Mouse (Mus musculus) heart, adult 18-20 months (tissue): Measurements from ENCODE around the gene Pkd1l1. TPM values are rescaled to one million over a fixed set of nuclear protein-coding genes. Genes with fewer than 3 reads are reported as not detected.
A peak's percentile ranks its signal among the peaks of the same experiment; 100 is the strongest.

Experiments used
- DNase-seq, 2 experiments: peaks; one replicate each; pipeline ENCODE4 v3.0.0; 2021 to 2022; ENCODE audit warnings: mixed read lengths in 1 of 2
- total RNA-seq, 2 experiments: library from RNA; stranded (reverse); gene quantifications; 2 replicates each; pipeline ENCODE4 v1.2.3; 2021

The Pkd1l1 gene
- total RNA-seq, 2 experiments from 2014 or later = not detected

GRCm38 (mm10) chr11:8821403-8821802, 151.7 kb downstream of the Pkd1l1 start:
- no peak for DNase-seq

DNA sequence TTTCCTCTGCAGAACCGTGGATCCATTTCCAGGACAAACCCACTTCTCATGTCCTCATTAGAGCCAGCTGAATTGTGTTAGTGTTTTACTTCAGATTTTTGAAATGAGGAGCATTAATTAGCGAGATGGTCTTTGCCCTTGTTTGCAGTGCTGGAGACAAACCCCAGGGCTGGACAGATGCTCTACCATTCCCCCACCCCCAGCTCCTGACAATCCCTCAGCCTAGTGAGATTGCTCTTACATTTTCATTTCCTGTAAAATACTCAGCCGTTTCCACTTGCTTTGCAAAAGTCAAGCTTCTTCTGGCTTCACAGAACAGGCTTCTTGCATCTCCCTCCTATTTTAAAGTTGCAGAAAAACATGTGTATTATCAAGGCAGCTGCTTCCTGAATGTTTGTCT, 155.7 kb downstream of the Pkd1l1 start:
- DNase-seq = no peak

DNA sequence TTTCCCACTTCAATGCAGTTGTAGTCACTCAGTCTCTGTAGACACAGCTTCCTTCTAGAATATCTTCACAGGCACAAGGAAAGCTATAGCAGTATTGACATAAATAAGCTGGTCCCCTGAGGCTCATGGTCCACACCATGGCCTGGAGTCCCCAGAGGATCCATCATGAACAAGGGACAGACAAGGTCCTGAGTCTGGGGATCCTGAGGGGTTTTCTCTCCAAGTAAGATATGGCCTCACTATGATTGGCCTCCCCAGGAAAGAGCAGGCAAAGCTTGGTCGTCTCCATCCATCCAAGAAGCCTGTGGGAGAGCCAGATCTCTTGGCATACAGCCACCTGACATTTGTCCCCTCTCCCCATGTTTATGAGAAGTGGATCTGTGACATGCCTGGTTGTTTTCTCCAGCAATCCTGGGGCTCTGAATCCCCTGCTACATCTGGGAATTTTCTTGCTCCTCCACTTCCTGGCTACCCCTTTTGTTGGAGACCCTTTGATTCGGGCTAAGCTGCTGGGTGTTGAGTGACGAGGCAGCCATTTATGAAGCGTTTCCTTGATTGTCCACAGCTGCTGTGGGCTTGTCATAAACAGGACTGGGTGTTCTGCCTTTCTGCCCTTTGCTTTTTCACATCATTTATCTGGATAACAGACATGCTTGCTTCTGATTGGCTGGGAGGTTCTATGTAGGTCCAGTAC, 158.8 kb downstream of the Pkd1l1 start:
- DNase-seq = peak; percentile 13 to 19

DNA sequence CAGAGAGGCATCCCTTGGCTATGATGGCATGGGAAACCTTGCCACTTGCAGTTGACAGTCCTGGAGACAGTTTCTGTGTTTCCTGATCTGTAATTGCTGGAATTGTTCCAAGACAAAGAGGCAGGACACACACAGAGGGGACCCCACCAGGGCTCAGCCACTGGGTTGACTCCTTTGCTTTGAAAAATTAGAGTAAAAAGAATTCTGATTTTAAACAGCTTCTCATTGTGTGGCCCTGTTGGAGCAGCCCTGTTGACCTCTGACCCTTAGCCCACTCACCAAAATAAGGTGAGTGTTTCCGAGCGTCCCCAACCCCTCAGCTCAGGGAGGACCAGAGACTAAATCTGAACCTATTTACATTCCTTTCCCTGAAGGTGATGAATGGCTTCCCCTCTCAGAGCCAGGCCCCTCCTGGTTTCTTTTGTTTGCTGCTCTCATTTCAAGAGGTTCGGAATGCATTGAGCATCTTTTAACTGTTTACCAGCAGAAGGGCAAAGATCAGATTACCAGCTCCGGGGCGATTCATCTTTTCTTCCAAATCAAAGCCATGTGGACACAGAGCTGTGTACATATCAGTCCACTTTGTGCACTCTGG, 161.5 kb downstream of the Pkd1l1 start:
- DNase-seq = no peak

DNA sequence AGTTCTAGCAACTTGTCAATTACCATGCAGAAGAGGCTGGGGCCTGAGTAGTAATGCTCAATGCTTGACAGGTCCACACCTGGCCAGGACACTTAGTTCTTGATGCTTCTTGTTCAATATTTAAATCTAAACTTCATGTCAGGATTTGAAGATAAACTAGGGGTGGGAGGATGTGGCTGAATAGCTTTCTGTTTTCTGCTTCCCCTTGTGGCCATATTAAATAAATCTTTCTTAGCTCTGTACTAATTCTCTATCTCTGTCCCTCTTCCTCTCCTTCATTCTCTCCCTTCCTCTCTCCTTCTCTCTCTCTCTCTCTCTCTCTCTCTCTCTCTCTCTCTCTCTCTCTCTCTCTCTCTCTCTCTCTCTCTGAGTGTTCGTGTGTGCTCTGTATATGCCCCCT, 163.4 kb downstream of the Pkd1l1 start:
- DNase-seq = no peak

GRCm38 (mm10) chr11:8807009-8807408, 166.1 kb downstream of the Pkd1l1 start:
- DNase-seq = no peak

DNA sequence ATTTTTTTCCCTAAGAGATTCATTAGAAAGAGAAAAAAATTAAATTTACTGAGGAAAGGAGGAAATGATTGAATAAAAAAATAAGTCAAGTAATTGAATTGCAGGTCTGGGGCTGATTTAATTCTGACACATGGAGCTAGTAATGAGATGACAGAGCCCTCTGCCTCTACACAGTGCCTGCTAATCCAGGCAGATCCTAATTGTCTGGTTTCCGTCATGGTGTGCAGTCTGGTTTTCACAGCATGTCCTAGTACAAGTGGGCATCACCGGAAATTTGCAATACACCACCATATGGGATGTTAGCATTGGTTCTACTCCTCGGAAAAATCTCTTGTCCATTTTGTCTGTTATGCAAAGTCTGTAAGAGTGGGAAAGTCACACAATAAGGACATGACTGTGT, 168.9 kb downstream of the Pkd1l1 start:
- DNase-seq = no peak

- no peak for DNase-seq
These were observed 175.6 kb downstream of the Pkd1l1 start for GRCm38 (mm10) chr11:8797486-8797885.

- no peak for DNase-seq
These were observed 178.0 kb downstream of the Pkd1l1 start for GRCm38 (mm10) chr11:8795031-8795430.

GRCm38 (mm10) chr11:8792146-8792545, 180.9 kb downstream of the Pkd1l1 start:
- DNase-seq = no peak

DNA sequence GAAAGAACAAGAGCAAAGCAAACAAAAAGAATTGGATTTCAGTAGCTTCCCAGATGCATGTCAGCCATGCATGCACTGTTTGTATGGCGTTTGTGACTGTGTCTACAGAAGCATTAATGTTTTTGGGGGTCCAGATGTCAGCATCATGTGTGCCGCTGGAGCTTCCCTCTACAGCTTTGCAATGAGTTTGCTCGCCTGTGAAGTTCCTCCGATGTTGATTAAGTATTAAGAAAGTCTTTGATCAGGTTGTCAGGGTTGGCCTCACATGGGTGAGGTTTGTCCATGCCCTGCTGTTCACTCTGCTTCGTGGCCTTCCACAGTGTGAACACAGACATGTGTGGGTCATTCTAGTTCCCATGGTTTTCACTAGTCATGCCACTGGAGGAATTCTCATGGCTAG, 183.9 kb downstream of the Pkd1l1 start:
- DNase-seq = no peak

DNA sequence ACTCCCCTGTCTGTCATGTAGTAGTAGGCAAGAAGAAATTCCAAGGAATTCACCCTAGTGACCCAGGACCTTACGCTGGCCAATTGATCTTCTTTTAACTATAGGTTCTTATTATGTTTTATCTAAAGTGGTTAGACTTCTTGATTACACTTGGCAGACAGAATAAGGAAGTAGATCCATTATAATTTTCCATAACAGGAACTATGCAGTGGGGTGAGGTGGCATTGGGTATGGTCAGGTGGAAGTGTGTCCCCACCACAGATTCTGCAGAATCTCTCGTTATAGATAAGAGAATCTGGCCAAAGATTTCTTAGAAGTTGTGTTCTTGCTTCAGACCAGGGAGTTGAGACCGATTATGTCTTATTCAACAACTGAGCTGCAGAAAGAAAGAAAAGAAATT, 185.5 kb downstream of the Pkd1l1 start:
- no peak for DNase-seq

DNA sequence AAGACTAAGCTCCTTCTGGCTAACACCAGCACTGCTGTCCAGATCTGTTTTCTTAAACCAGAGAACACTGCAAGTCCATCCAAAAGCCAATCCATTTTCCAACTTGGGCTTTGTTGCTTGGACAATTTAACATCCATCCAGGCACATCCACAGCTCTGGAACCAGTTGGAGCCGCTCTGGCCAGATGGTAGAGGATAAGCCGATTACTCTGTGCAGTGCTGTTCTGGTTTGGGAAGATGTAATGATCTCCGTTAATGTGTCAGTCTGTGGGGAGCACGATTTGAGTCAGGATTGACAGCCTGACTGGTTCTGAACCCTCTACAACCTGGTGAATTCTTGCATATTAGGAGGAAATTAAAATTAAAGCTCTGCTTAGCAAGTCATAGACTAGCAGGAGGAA, 188.7 kb downstream of the Pkd1l1 start:
- no peak for DNase-seq

GRCm38 (mm10) chr11:8782141-8782465, 191.0 kb downstream of the Pkd1l1 start:
- DNase-seq = no peak

GRCm38 (mm10) chr11:8781308-8782140, 191.5 kb downstream of the Pkd1l1 start:
- no peak for DNase-seq

GRCm38 (mm10) chr11:8779427-8779826, 193.6 kb downstream of the Pkd1l1 start:
- DNase-seq = no peak

Other genes starting within 250 kb of the Pkd1l1 start
- 10 to 100 TPM; 10.4 to 10.7 TPM for gene Hus1, start 37.9 kb upstream of the Pkd1l1 start, total RNA-seq
- gene Gm11992, start 75.3 kb upstream of the Pkd1l1 start, total RNA-seq = 1 to 10 TPM in 1 of 2 experiments, under 1 TPM in 1; 0.57 to 1.0 TPM
- gene Sun3, start 75.7 kb upstream of the Pkd1l1 start, total RNA-seq = 1 to 10 TPM; 2.4 to 2.8 TPM
- gene Upp1, start 144.8 kb upstream of the Pkd1l1 start, total RNA-seq = 1 to 10 TPM; 4.2 to 6.8 TPM
- gene Abca13, start 218.7 kb upstream of the Pkd1l1 start, total RNA-seq = under 1 TPM in 1 of 2 experiments, not detected in 1; 0.05 TPM